Mouse (Mus musculus) limb, embryonic 14.5 days (tissue): ENCODE measurements at regions not wholly inside any gene's neighbourhood (a gene's known extent, or its start where the extent isn't known, plus 50 kb on each side); places are given as distances from the start of the nearest gene placed in this dataset.

Experiments
- ATAC-seq: fragments of 200-750 bp; cut with Nextera tagmentation; 2 replicates; pipeline ENCODE4 v1.8.0; 2017; ENCODE audit warnings: low read depth, moderate number of reproducible peaks, moderate TSS enrichment; ENCODE audit not compliant: low FRiP score
- DNase-seq: peaks from one replicate; pipeline ENCODE4 v3.0.0-alpha.2; 2015; ENCODE audit warnings: low spot score
- H3K27ac ChIP-seq: fragments of 300-500 bp; sonication (generic); replicated peaks from 2 replicates; pipeline ENCODE4 v1.5.1; 2014; ENCODE audit warnings: low read depth, mild to moderate bottlenecking, low read length, moderate library complexity, mixed read lengths
- H3K27me3 ChIP-seq: fragments of 300-500 bp; sonication (generic); 2 replicates; pipeline ENCODE4 v1.6.1; 2014; ENCODE audit warnings: low read length, mixed read lengths; ENCODE audit not compliant: control insufficient read depth, insufficient read depth
- H3K36me3 ChIP-seq: fragments of 300-500 bp; sonication (generic); 2 replicates; pipeline ENCODE4 v1.6.1; 2014; ENCODE audit warnings: mild to moderate bottlenecking, low read length, moderate library complexity, mixed read lengths; ENCODE audit not compliant: control insufficient read depth, insufficient read depth
- H3K4me1 ChIP-seq: fragments of 300-500 bp; sonication (generic); 2 replicates; pipeline ENCODE4 v1.6.1; 2014; ENCODE audit warnings: antibody characterized with exemption, low read length, mixed read lengths; ENCODE audit not compliant: control insufficient read depth, insufficient read depth
- H3K4me2 ChIP-seq: fragments of 300-500 bp; sonication (generic); replicated peaks from 2 replicates; pipeline ENCODE4 v1.6.1; 2014; ENCODE audit warnings: low read depth, mild to moderate bottlenecking, low read length, moderate library complexity; ENCODE audit not compliant: severe bottlenecking
- H3K4me3 ChIP-seq: fragments of 300-500 bp; sonication (generic); replicated peaks from 2 replicates; pipeline ENCODE4 v1.5.1; 2014; ENCODE audit warnings: low read length
- H3K9ac ChIP-seq: fragments of 300-500 bp; sonication (generic); 2 replicates; pipeline ENCODE4 v1.6.1; 2014; ENCODE audit warnings: mild to moderate bottlenecking, low read depth, low read length, moderate library complexity; ENCODE audit not compliant: severe bottlenecking
- H3K9me3 ChIP-seq: fragments of 300-500 bp; sonication (generic); 2 replicates; pipeline ENCODE4 v1.6.1; 2016; ENCODE audit warnings: low read length; ENCODE audit not compliant: control insufficient read depth
- POLR2A ChIP-seq: fragments of 200-500 bp; IDR thresholded peaks from 2 replicates; pipeline ENCODE4 v1.8.0; 2012; ENCODE audit warnings: inconsistent platforms, mild to moderate bottlenecking, moderate library complexity, borderline replicate concordance; ENCODE audit not compliant: insufficient read depth, insufficient read length; ENCODE audit errors: extremely low read depth
- WGBS: fragments of 180-500 bp; shearing (Covaris S2); extraction: QIAGEN DNeasy Blood & Tissue Kit; methylation state at CpG from one replicate; pipeline ENCODE4 v1.1.7; 2014; 5-methylcytosine and 5-hydroxymethylcytosine counted together

GRCm38 (mm10) chr13:25925685-25926084 is 655.4 kb upstream of the Nrsn1 start:
- no peak overlapping the region for H3K27ac ChIP-seq
- no peaks in the 10 kb centered on the region for H3K27me3 ChIP-seq
- no peaks in the 10 kb centered on the region for H3K36me3 ChIP-seq
- no peak overlapping the region for H3K4me3 ChIP-seq
- H3K9ac ChIP-seq: no peak overlapping the region
- ATAC-seq: no peak
- no peaks in the 10 kb centered on the region for H3K4me1 ChIP-seq
- 79% methylated on average over 5 of the region's 5 CpGs for WGBS
- no peak for TF ChIP-seq POLR2A
- H3K4me2 ChIP-seq: no peak overlapping the region
- no peaks in the 10 kb centered on the region for H3K9me3 ChIP-seq
- DNase-seq: no peak

- TF ChIP-seq POLR2A: no peak
- 84% methylated on average over 5 of the region's 5 CpGs for WGBS
- no peaks in the 10 kb centered on the region for H3K9me3 ChIP-seq
- no peaks in the 10 kb centered on the region for H3K36me3 ChIP-seq
- no peaks in the 10 kb centered on the region for H3K27me3 ChIP-seq
- no peak overlapping the region for H3K4me2 ChIP-seq
- no peak overlapping the region for H3K9ac ChIP-seq
- H3K4me1 ChIP-seq: no peaks in the 10 kb centered on the region
- no peak overlapping the region for H3K4me3 ChIP-seq
- ATAC-seq: no peak
- H3K27ac ChIP-seq: no peak overlapping the region
- DNase-seq: no peak
These were observed 629.6 kb upstream of the Nrsn1 start for GRCm38 (mm10) chr13:25899871-25900270.

- WGBS: 22% methylated on average over 2 of the region's 2 CpGs
- no peaks in the 10 kb centered on the region for H3K27me3 ChIP-seq
- H3K4me1 ChIP-seq: no peaks in the 10 kb centered on the region
- H3K36me3 ChIP-seq: no peaks in the 10 kb centered on the region
- no peak for TF ChIP-seq POLR2A
- no peak overlapping the region for H3K9ac ChIP-seq
- no peak for DNase-seq
- no peak overlapping the region for H3K4me2 ChIP-seq
- no peak for ATAC-seq
- no peak overlapping the region for H3K4me3 ChIP-seq
- H3K27ac ChIP-seq: no peak overlapping the region
- H3K9me3 ChIP-seq: no peaks in the 10 kb centered on the region
These were observed 622.8 kb upstream of the Nrsn1 start for GRCm38 (mm10) chr13:25893150-25893549.

- no peaks in the 10 kb centered on the region for H3K9me3 ChIP-seq
- no peak overlapping the region for H3K4me2 ChIP-seq
- no peak overlapping the region for H3K4me3 ChIP-seq
- TF ChIP-seq POLR2A: no peak
- ATAC-seq (no peak), DNase-seq (no peak)
- no peak overlapping the region for H3K9ac ChIP-seq
- no peak overlapping the region for H3K27ac ChIP-seq
- WGBS: 78% methylated on average over 4 of the region's 4 CpGs
- no peaks in the 10 kb centered on the region for H3K36me3 ChIP-seq
- H3K4me1 ChIP-seq: no peaks in the 10 kb centered on the region
- H3K27me3 ChIP-seq: no peaks in the 10 kb centered on the region
These were observed 612.5 kb upstream of the Nrsn1 start for GRCm38 (mm10) chr13:25882818-25883217.

- no peak for ATAC-seq
- no peak overlapping the region for H3K4me3 ChIP-seq
- no peaks in the 10 kb centered on the region for H3K9me3 ChIP-seq
- H3K36me3 ChIP-seq: no peaks in the 10 kb centered on the region
- no peaks in the 10 kb centered on the region for H3K4me1 ChIP-seq
- 83% methylated on average over 1 of the region's 1 CpGs for whole genome bisulfite sequencing
- H3K27ac ChIP-seq: no peak overlapping the region
- no peak overlapping the region for H3K4me2 ChIP-seq
- no peak for DNase-seq
- no peaks in the 10 kb centered on the region for H3K27me3 ChIP-seq
- H3K9ac ChIP-seq: no peak overlapping the region
- TF ChIP-seq POLR2A: no peak
These were observed 598.6 kb upstream of the Nrsn1 start for GRCm38 (mm10) chr13:25868923-25869322.

GRCm38 (mm10) chr13:25858207-25858606 is 587.9 kb upstream of the Nrsn1 start:
- no peaks in the 10 kb centered on the region for H3K9me3 ChIP-seq
- H3K9ac ChIP-seq: no peak overlapping the region
- H3K36me3 ChIP-seq: no peaks in the 10 kb centered on the region
- H3K4me2 ChIP-seq: no peak overlapping the region
- ATAC-seq: no peak
- DNase-seq: no peak
- H3K27ac ChIP-seq: no peak overlapping the region
- H3K4me3 ChIP-seq: no peak overlapping the region
- peaks cover 3% of the 10 kb centered on the region; the same call in 1 of the 2 replicates for H3K4me1 ChIP-seq
- no peaks in the 10 kb centered on the region for H3K27me3 ChIP-seq
- no peak for TF ChIP-seq POLR2A
